Comparison of ENCODE assay signal across 12 mouse cellular contexts in genomic region chr7:45175929-45176328, GRCm38 (mm10). TPM values are rescaled to one million over a fixed set of nuclear protein-coding genes. Genes with fewer than 3 reads are reported as not detected.
DNase-seq lines count a peak whose midpoint lies in the region; ATAC-seq and TF ChIP-seq lines count a peak whose summit lies in the region.
"Had no signal": no experiment of that assay in that cellular context is flagged by ENCODE, and none has a peak within 500 bp of the region (broad histone marks: within the 10 kb centered on the region; RNA-seq: fewer than 3 reads in every experiment).

No protein-coding gene starts in this region.

- no peak for TF ChIP-seq CTCF in kidney, postnatal 0 days (IDR thresholded peaks at IDR 0.05; ENCODE audit: low read depth)
- TF ChIP-seq CTCF in hindbrain, postnatal 0 days (IDR thresholded peaks at IDR 0.05; ENCODE audit: low read depth), result no peak
- TF ChIP-seq CTCF in left cerebral cortex, adult 2 months (IDR thresholded peaks at IDR 0.05), result no peak

- no peak overlapping the region for H3K27ac ChIP-seq in kidney, postnatal 0 days
- H3K27ac ChIP-seq in forebrain, embryonic 11.5 days (ENCODE audit: low read depth, low read length), result no peak overlapping the region
- H3K27ac ChIP-seq in hindbrain, postnatal 0 days, result no peak overlapping the region
- no peak overlapping the region for H3K27ac ChIP-seq in neural tube, embryonic 14.5 days (ENCODE audit: low read depth, low read length)
- H3K27ac ChIP-seq in left cerebral cortex, adult 2 months, result no peak overlapping the region
- H3K27ac ChIP-seq: liver, embryonic 13.5 days had no signal

- no peaks in the 10 kb centered on the region for H3K4me1 ChIP-seq in kidney, postnatal 0 days (replicated peaks; ENCODE audit: insufficient read depth, low read length)
- peaks cover 9% of the 10 kb centered on the region for H3K4me1 ChIP-seq in forebrain, embryonic 11.5 days (replicated peaks; ENCODE audit: control insufficient read depth, insufficient read depth, low read length)
- H3K4me1 ChIP-seq in hindbrain, postnatal 0 days (ENCODE audit: insufficient read depth, low read length), result no peaks in the 10 kb centered on the region
- no peaks in the 10 kb centered on the region for H3K4me1 ChIP-seq in neural tube, embryonic 14.5 days (ENCODE audit: control insufficient read depth, insufficient read depth, low read length)

- no peak for ATAC-seq in kidney, postnatal 0 days (replicated peaks; ENCODE audit: low FRiP score, low read depth)
- ATAC-seq in forebrain, embryonic 11.5 days (replicated peaks; ENCODE audit: low FRiP score), result no peak
- no peak for ATAC-seq in hindbrain, postnatal 0 days
- no peak for ATAC-seq in neural tube, embryonic 14.5 days (ENCODE audit: low read depth)
- ATAC-seq: Patski had no signal

- peak overlapping the region; percentile 16 for H3K4me3 ChIP-seq in kidney, postnatal 0 days (replicated peaks; ENCODE audit: low read depth, low read length)
- no peak overlapping the region for H3K4me3 ChIP-seq in forebrain, embryonic 11.5 days (ENCODE audit: low read depth, low read length)
- peak overlapping the region; percentile 24 for H3K4me3 ChIP-seq in hindbrain, postnatal 0 days (ENCODE audit: low read length)
- no peak overlapping the region; the same call in 1 of the 2 replicates for H3K4me3 ChIP-seq in neural tube, embryonic 14.5 days (ENCODE audit: low read depth, low read length)
- H3K4me3 ChIP-seq in left cerebral cortex, adult 2 months, result no peak overlapping the region
- H3K4me3 ChIP-seq: erythroblast, embryonic 14.5 days; liver, embryonic 13.5 days had no signal

- peak overlapping the region; percentile 2 for H3K4me2 ChIP-seq in kidney, postnatal 0 days (ENCODE audit: low read length)
- peak overlapping the region; percentile 38 for H3K4me2 ChIP-seq in forebrain, embryonic 11.5 days (ENCODE audit: low read depth, low read length, severe bottlenecking)
- H3K4me2 ChIP-seq in hindbrain, postnatal 0 days (ENCODE audit: low read depth, low read length), result peak overlapping the region; percentile 45
- peak overlapping the region; percentile 16; the same call in 1 of the 2 replicates for H3K4me2 ChIP-seq in neural tube, embryonic 14.5 days (ENCODE audit: low read depth, low read length)
- H3K4me2 ChIP-seq: liver, embryonic 13.5 days had no signal

- intact Hi-C loops in left cerebral cortex, adult 2 months (cut with DNase I), result no loop called here

- peaks cover 69% of the 10 kb centered on the region for H3K27me3 ChIP-seq in kidney, postnatal 0 days (ENCODE audit: insufficient read depth, low read length)
- peaks cover 69% of the 10 kb centered on the region for H3K27me3 ChIP-seq in forebrain, embryonic 11.5 days (ENCODE audit: control insufficient read depth, insufficient read depth, low read length)
- H3K27me3 ChIP-seq in hindbrain, postnatal 0 days (ENCODE audit: insufficient read depth, low read length), result peaks cover 70% of the 10 kb centered on the region
- peaks cover 54% of the 10 kb centered on the region for H3K27me3 ChIP-seq in neural tube, embryonic 14.5 days (ENCODE audit: control insufficient read depth, insufficient read depth, low read length)

- WGBS in kidney, postnatal 0 days, result 2% methylated on average over 23 of the region's 23 CpGs
- 1% methylated on average over 23 of the region's 23 CpGs for WGBS in forebrain, embryonic 11.5 days
- WGBS in hindbrain, postnatal 0 days, result under 1% methylated on average over 23 of the region's 23 CpGs
- WGBS in neural tube, embryonic 14.5 days, result 2% methylated on average over 22 of the region's 23 CpGs

- DNase-seq in kidney, postnatal 0 days (ENCODE audit: low spot score), result no peak
- DNase-seq in kidney, postnatal 36 days, result no peak
- DNase-seq in forebrain, embryonic 11.5 days (ENCODE audit: low spot score), result no peak
- DNase-seq in hindbrain, postnatal 0 days (ENCODE audit: low spot score), result no peak
- DNase-seq in spleen, postnatal 36 days (ENCODE audit: low spot score in 2 of 2), result no peak
- no peak for DNase-seq in left cerebral cortex, adult 2 months (ENCODE audit: extremely low spot score in 1 of 2, low spot score in 2 of 2)
- DNase-seq: liver, embryonic 13.5 days; right cerebral cortex, postnatal 25 days had no signal

- H3K9me3 ChIP-seq in kidney, postnatal 0 days (replicated peaks; ENCODE audit: low read length), result no peaks in the 10 kb centered on the region
- H3K9me3 ChIP-seq in forebrain, embryonic 11.5 days (ENCODE audit: control insufficient read depth, low read length), result no peaks in the 10 kb centered on the region
- no peaks in the 10 kb centered on the region for H3K9me3 ChIP-seq in hindbrain, postnatal 0 days (ENCODE audit: low read length)
- H3K9me3 ChIP-seq in neural tube, embryonic 14.5 days (ENCODE audit: control insufficient read depth, low read length), result no peaks in the 10 kb centered on the region

- no peak overlapping the region for H3K9ac ChIP-seq in kidney, postnatal 0 days (ENCODE audit: low read depth, low read length)
- 0 out of 2 replicates have a peak overlapping the region, but pooled peaks have one; percentile 20 for H3K9ac ChIP-seq in forebrain, embryonic 11.5 days (ENCODE audit: low read length)
- H3K9ac ChIP-seq in hindbrain, postnatal 0 days (replicated peaks; ENCODE audit: low read length), result 0 out of 2 replicates have a peak overlapping the region, but pooled peaks have one; percentile 9
- no peak overlapping the region for H3K9ac ChIP-seq in neural tube, embryonic 14.5 days (replicated peaks; ENCODE audit: low read depth, low read length)
- H3K9ac ChIP-seq: liver, embryonic 13.5 days had no signal

- no peaks in the 10 kb centered on the region for H3K36me3 ChIP-seq in kidney, postnatal 0 days (ENCODE audit: insufficient read depth, low read length)
- H3K36me3 ChIP-seq in forebrain, embryonic 11.5 days (ENCODE audit: control insufficient read depth, insufficient read depth, low read length), result no peaks in the 10 kb centered on the region
- no peaks in the 10 kb centered on the region for H3K36me3 ChIP-seq in hindbrain, postnatal 0 days (ENCODE audit: insufficient read depth, low read length)
- no peaks in the 10 kb centered on the region for H3K36me3 ChIP-seq in neural tube, embryonic 14.5 days (ENCODE audit: control insufficient read depth, insufficient read depth, low read length)
- H3K36me3 ChIP-seq: liver, embryonic 13.5 days had no signal

RNA-seq across cellular contexts. Expression of gene Gfy, which starts 3.4 kb away (rescaled TPM):
- not detected in 2 replicates for polyA plus RNA-seq in kidney, postnatal 0 days (2015; fragmentation: Nextera tagmentation; extraction: Ambion mirVana)
- 0.13 and 0.33 TPM in 2 replicates for polyA plus RNA-seq in forebrain, embryonic 11.5 days (2014; fragmentation: Nextera tagmentation; extraction: Ambion mirVana)
- total RNA-seq in hindbrain, postnatal 0 days (2014; rRNA removed), result 0.36 TPM in 1 of 2 replicates, not detected in the other
- not detected in 2 replicates for polyA plus RNA-seq in hindbrain, postnatal 0 days (2015; fragmentation: Nextera tagmentation; extraction: Ambion mirVana)
- not detected in 2 replicates for polyA plus RNA-seq in neural tube, embryonic 14.5 days (2014; fragmentation: Nextera tagmentation; extraction: Ambion mirVana)
- total RNA-seq in left cerebral cortex, adult 2 months (2021), result under 1 TPM in 1 of 2 experiments, not detected in 1; 0.29 TPM
- total RNA-seq: monocyte, adult 5-6 weeks had no signal
- polyA plus RNA-seq: erythroblast, embryonic 14.5 days; liver, embryonic 13.5 days; Patski had no signal

RNA-seq across cellular contexts. Expression of gene Pth2, which starts 4.9 kb away (rescaled TPM):
- not detected in 2 replicates for polyA plus RNA-seq in kidney, postnatal 0 days (2015; fragmentation: Nextera tagmentation; extraction: Ambion mirVana)
- polyA plus RNA-seq in forebrain, embryonic 11.5 days (2014; fragmentation: Nextera tagmentation; extraction: Ambion mirVana), result not detected in 2 replicates
- not detected in 2 replicates for total RNA-seq in hindbrain, postnatal 0 days (2014; rRNA removed)
- 1.1 and 2.1 TPM in 2 replicates for polyA plus RNA-seq in hindbrain, postnatal 0 days (2015; fragmentation: Nextera tagmentation; extraction: Ambion mirVana)
- not detected in 2 replicates for polyA plus RNA-seq in neural tube, embryonic 14.5 days (2014; fragmentation: Nextera tagmentation; extraction: Ambion mirVana)
- not detected for total RNA-seq in left cerebral cortex, adult 2 months (2021)
- total RNA-seq: monocyte, adult 5-6 weeks had no signal
- polyA plus RNA-seq: erythroblast, embryonic 14.5 days; liver, embryonic 13.5 days; Patski had no signal

RNA-seq across cellular contexts. Expression of gene Slc17a7, which starts 12.2 kb away (rescaled TPM):
- polyA plus RNA-seq in kidney, postnatal 0 days (2015; fragmentation: Nextera tagmentation; extraction: Ambion mirVana), result 0.17 TPM in 2 replicates
- polyA plus RNA-seq in forebrain, embryonic 11.5 days (2014; fragmentation: Nextera tagmentation; extraction: Ambion mirVana), result 3.6 and 4.6 TPM in 2 replicates
- total RNA-seq in hindbrain, postnatal 0 days (2014; rRNA removed), result 9.8 and 13.5 TPM in 2 replicates
- 4.2 and 4.6 TPM in 2 replicates for polyA plus RNA-seq in hindbrain, postnatal 0 days (2015; fragmentation: Nextera tagmentation; extraction: Ambion mirVana)
- 0.71 TPM in 1 of 2 replicates, not detected in the other for polyA plus RNA-seq in neural tube, embryonic 14.5 days (2014; fragmentation: Nextera tagmentation; extraction: Ambion mirVana)
- total RNA-seq in left cerebral cortex, adult 2 months (2021), result 1,000 to 10,000 TPM; 1,255 to 1,327 TPM
- total RNA-seq: monocyte, adult 5-6 weeks had no signal
- polyA plus RNA-seq: liver, embryonic 13.5 days had no signal

RNA-seq across cellular contexts. Expression of gene Aldh16a1, which starts 21.5 kb away (rescaled TPM):
- 55.4 and 62.7 TPM in 2 replicates for polyA plus RNA-seq in kidney, postnatal 0 days (2015; fragmentation: Nextera tagmentation; extraction: Ambion mirVana)
- 44.0 and 44.1 TPM in 2 replicates for polyA plus RNA-seq in forebrain, embryonic 11.5 days (2014; fragmentation: Nextera tagmentation; extraction: Ambion mirVana)
- 30.5 and 30.9 TPM in 2 replicates for total RNA-seq in hindbrain, postnatal 0 days (2014; rRNA removed)
- 19.0 and 20.6 TPM in 2 replicates for polyA plus RNA-seq in hindbrain, postnatal 0 days (2015; fragmentation: Nextera tagmentation; extraction: Ambion mirVana)
- 16.9 and 19.8 TPM in 2 replicates for polyA plus RNA-seq in neural tube, embryonic 14.5 days (2014; fragmentation: Nextera tagmentation; extraction: Ambion mirVana)
- 10 to 100 TPM; 15.9 to 23.1 TPM for total RNA-seq in left cerebral cortex, adult 2 months (2021)

RNA-seq across cellular contexts. Expression of gene Pih1d1, which starts 21.8 kb away (rescaled TPM):
- polyA plus RNA-seq in kidney, postnatal 0 days (2015; fragmentation: Nextera tagmentation; extraction: Ambion mirVana), result 81.3 and 88.6 TPM in 2 replicates
- 95.9 and 110 TPM in 2 replicates for polyA plus RNA-seq in forebrain, embryonic 11.5 days (2014; fragmentation: Nextera tagmentation; extraction: Ambion mirVana)
- total RNA-seq in hindbrain, postnatal 0 days (2014; rRNA removed), result 119 and 124 TPM in 2 replicates
- 79.3 and 80.5 TPM in 2 replicates for polyA plus RNA-seq in hindbrain, postnatal 0 days (2015; fragmentation: Nextera tagmentation; extraction: Ambion mirVana)
- 90.4 and 91.2 TPM in 2 replicates for polyA plus RNA-seq in neural tube, embryonic 14.5 days (2014; fragmentation: Nextera tagmentation; extraction: Ambion mirVana)
- total RNA-seq in left cerebral cortex, adult 2 months (2021), result 10 to 100 TPM; 47.6 to 48.4 TPM

Comparison
In these comparisons a context has a peak if more than half of its experiments do, and no peak if none do; other contexts are left out.
1. H3K4me3 ChIP-seq: peak in kidney, postnatal 0 days (single experiment) and hindbrain, postnatal 0 days (single experiment); none in forebrain, embryonic 11.5 days (single experiment), neural tube, embryonic 14.5 days (single experiment) and left cerebral cortex, adult 2 months (single experiment).
2. H3K9ac ChIP-seq: peak in forebrain, embryonic 11.5 days (single experiment) and hindbrain, postnatal 0 days (single experiment); none in kidney, postnatal 0 days (single experiment) and neural tube, embryonic 14.5 days (single experiment).
3. Peak in every context shown above with its lines, with median percentiles within 50 percentile points of each other: H3K4me2 ChIP-seq.